Mouse (Mus musculus) MEL (cell line): ENCODE results near the gene Zmynd10. TPM values are rescaled to one million over a fixed set of nuclear protein-coding genes. Genes with fewer than 3 reads are reported as not detected.

Experiments used
- DNase-seq: peaks from one replicate; pipeline ENCODE4 v3.0.0; 2011; ENCODE audit warnings: low read depth, low spot score
- H3K27ac ChIP-seq: 2 replicates; pipeline ENCODE4 v1.5.1; 2012; ENCODE audit warnings: low read depth, mild to moderate bottlenecking, control low read depth, low read length, moderate library complexity; ENCODE audit not compliant: control insufficient read depth
- H3K27me3 ChIP-seq, 2 experiments: fragments of 150-350 bp in 1 of 2; sonication (generic) in 1 of 2; 2 replicates each; pipeline ENCODE4 v1.6.1; 2012; ENCODE audit warnings: low read length in 2 of 2, mild to moderate bottlenecking in 2 of 2, improper control_type of control experiment in 1 of 2, moderate library complexity in 1 of 2; ENCODE audit not compliant: insufficient read depth in 2 of 2, control insufficient read depth in 1 of 2
- H3K36me3 ChIP-seq, 2 experiments: 2 replicates each; pipeline ENCODE4 v1.6.1; 2012 to 2014; ENCODE audit warnings: low read length in 2 of 2, improper control_type of control experiment in 1 of 2, inconsistent platforms in 1 of 2, mild to moderate bottlenecking in 1 of 2; ENCODE audit not compliant: insufficient read depth in 2 of 2, control insufficient read depth in 1 of 2
- H3K4me1 ChIP-seq, 2 experiments: fragments of 150-350 bp in 1 of 2; sonication (generic) in 1 of 2; 2 replicates each; pipeline ENCODE4 v1.6.1; 2012; ENCODE audit warnings: low read length in 2 of 2, improper control_type of control experiment in 1 of 2, mild to moderate bottlenecking in 1 of 2; ENCODE audit not compliant: insufficient read depth in 2 of 2, control insufficient read depth in 1 of 2
- H3K4me3 ChIP-seq, 2 experiments: fragments of 150-350 bp in 1 of 2; sonication (generic) in 1 of 2; 2 replicates each; pipeline ENCODE4 v1.5.1; 2012; ENCODE audit warnings: low read depth in 2 of 2, low read length in 2 of 2, mild to moderate bottlenecking in 2 of 2, moderate library complexity in 2 of 2, control low read depth in 1 of 2, improper control_type of control experiment in 1 of 2; ENCODE audit not compliant: control insufficient read depth in 1 of 2, insufficient read depth in 1 of 2
- H3K79me2 ChIP-seq: 2 replicates; pipeline ENCODE4 v1.6.1; 2012; ENCODE audit warnings: mild to moderate bottlenecking, low read length, moderate library complexity; ENCODE audit not compliant: control insufficient read depth, poor library complexity, insufficient read depth
- H3K9ac ChIP-seq: 2 replicates; pipeline ENCODE4 v1.6.1; 2012; ENCODE audit warnings: low read depth, mild to moderate bottlenecking, control low read depth, low read length, moderate library complexity; ENCODE audit not compliant: control insufficient read depth, poor library complexity, severe bottlenecking
- H3K9me3 ChIP-seq: fragments of 150-350 bp; sonication (generic); replicated peaks from 2 replicates; pipeline ENCODE4 v1.6.1; 2012; ENCODE audit warnings: mild to moderate bottlenecking, low read length, improper control_type of control experiment, moderate library complexity; ENCODE audit not compliant: insufficient read depth
- CHD1 ChIP-seq: IDR thresholded peaks from 2 replicates; pipeline ENCODE4 v1.6.1; 2012; ENCODE audit warnings: low read depth, mild to moderate bottlenecking, inconsistent platforms, low read length, improper control_type of control experiment
- ELF1 ChIP-seq: IDR thresholded peaks from 2 replicates; pipeline ENCODE4 v1.6.1; 2014; ENCODE audit warnings: low read depth, mild to moderate bottlenecking, inconsistent platforms, low read length, improper control_type of control experiment, moderate library complexity
- EP300 ChIP-seq, 2 experiments: IDR thresholded peaks; 2 replicates each; pipeline ENCODE4 v1.6.1; 2011; ENCODE audit warnings: improper control_type of control experiment in 2 of 2, low read length in 2 of 2, low read depth in 1 of 2, mild to moderate bottlenecking in 1 of 2
- ETS1 ChIP-seq: IDR thresholded peaks from 2 replicates; pipeline ENCODE4 v1.6.1; 2012; ENCODE audit warnings: low read depth, mild to moderate bottlenecking, inconsistent platforms, low read length, improper control_type of control experiment, moderate library complexity
- GABPA ChIP-seq: IDR thresholded peaks from 2 replicates; pipeline ENCODE4 v1.6.1; 2012; ENCODE audit warnings: low read depth, mild to moderate bottlenecking, inconsistent platforms, low read length, improper control_type of control experiment, moderate library complexity
- JUND ChIP-seq: IDR thresholded peaks from 2 replicates; pipeline ENCODE4 v1.6.1; 2011; ENCODE audit warnings: low read depth, mild to moderate bottlenecking, improper control_type of control experiment, low read length
- MAFK ChIP-seq: IDR thresholded peaks from 2 replicates; pipeline ENCODE4 v1.6.1; 2011; ENCODE audit warnings: low read depth, mild to moderate bottlenecking, low read length, improper control_type of control experiment, borderline replicate concordance
- MAX ChIP-seq: IDR thresholded peaks from 2 replicates; pipeline ENCODE4 v1.6.1; 2011; ENCODE audit warnings: low read length, improper control_type of control experiment
- MAZ ChIP-seq: IDR thresholded peaks from 2 replicates; pipeline ENCODE4 v1.6.1; 2012; ENCODE audit warnings: low read depth, mild to moderate bottlenecking, inconsistent platforms, low read length, improper control_type of control experiment
- MXI1 ChIP-seq: IDR thresholded peaks from 2 replicates; pipeline ENCODE4 v1.6.1; 2011; ENCODE audit warnings: mild to moderate bottlenecking, low read depth, low read length, improper control_type of control experiment
- POLR2AphosphoS2 ChIP-seq: IDR thresholded peaks from 2 replicates; pipeline ENCODE4 v1.6.1; 2011; ENCODE audit warnings: low read length, improper control_type of control experiment
- POLR2AphosphoS5 ChIP-seq: IDR thresholded peaks from 2 replicates; pipeline ENCODE4 v1.6.1; 2012; ENCODE audit warnings: low read depth, borderline replicate concordance, mild to moderate bottlenecking, inconsistent platforms, low read length, moderate library complexity, mixed read lengths
- RCOR1 ChIP-seq: IDR thresholded peaks from 2 replicates; pipeline ENCODE4 v1.6.1; 2012; ENCODE audit warnings: low read depth, mild to moderate bottlenecking, inconsistent platforms, low read length, improper control_type of control experiment
- TCF12 ChIP-seq: IDR thresholded peaks from 2 replicates; pipeline ENCODE4 v1.6.1; 2014; ENCODE audit warnings: low read depth, mild to moderate bottlenecking, inconsistent platforms, low read length, improper control_type of control experiment, moderate library complexity
- UBTF ChIP-seq: IDR thresholded peaks from 2 replicates; pipeline ENCODE4 v1.6.1; 2012; ENCODE audit warnings: low read depth, mild to moderate bottlenecking, inconsistent platforms, low read length, improper control_type of control experiment, moderate library complexity, borderline replicate concordance; ENCODE audit not compliant: insufficient read depth
- USF1 ChIP-seq: IDR thresholded peaks from 2 replicates; pipeline ENCODE4 v1.6.1; 2014; ENCODE audit warnings: low read depth, mild to moderate bottlenecking, inconsistent platforms, low read length, improper control_type of control experiment, moderate library complexity
- USF2 ChIP-seq, 2 experiments: IDR thresholded peaks; 2 replicates each; pipeline ENCODE4 v1.6.1; 2011 to 2012; ENCODE audit warnings: improper control_type of control experiment in 2 of 2, low read length in 2 of 2, borderline replicate concordance in 1 of 2, inconsistent platforms in 1 of 2, low read depth in 1 of 2, mild to moderate bottlenecking in 1 of 2; ENCODE audit not compliant: insufficient read depth in 1 of 2
- ZNF384 ChIP-seq: IDR thresholded peaks from 2 replicates; pipeline ENCODE4 v1.6.1; 2012; ENCODE audit warnings: low read depth, mild to moderate bottlenecking, inconsistent platforms, low read length, improper control_type of control experiment
- polyA plus RNA-seq, 2 experiments: library from polyadenylated mRNA; stranded (reverse) in 1 of 2; unstranded in 1 of 2; fragments of >175 nt in 1 of 2; fragments of >200 nt in 1 of 2; gene quantifications; 2 replicates each; pipeline versions ENCODE4 v1.2.1 to v1.2.4; 2012; ENCODE audit warnings: low replicate concordance in 2 of 2, low read depth in 1 of 2; ENCODE audit not compliant: insufficient read length in 2 of 2, insufficient read depth in 1 of 2, missing spikeins in 1 of 2
- total RNA-seq: library from RNA; depleted of rRNA; stranded (reverse); fragments of 300-350 nt; gene quantifications from 2 replicates; pipeline ENCODE4 v1.2.3, GENCODE M21; 2012

The Zmynd10 gene
- total and polyA plus RNA-seq, 3 experiments: 0.31 to 0.85 TPM; not detected in 1

DNA sequence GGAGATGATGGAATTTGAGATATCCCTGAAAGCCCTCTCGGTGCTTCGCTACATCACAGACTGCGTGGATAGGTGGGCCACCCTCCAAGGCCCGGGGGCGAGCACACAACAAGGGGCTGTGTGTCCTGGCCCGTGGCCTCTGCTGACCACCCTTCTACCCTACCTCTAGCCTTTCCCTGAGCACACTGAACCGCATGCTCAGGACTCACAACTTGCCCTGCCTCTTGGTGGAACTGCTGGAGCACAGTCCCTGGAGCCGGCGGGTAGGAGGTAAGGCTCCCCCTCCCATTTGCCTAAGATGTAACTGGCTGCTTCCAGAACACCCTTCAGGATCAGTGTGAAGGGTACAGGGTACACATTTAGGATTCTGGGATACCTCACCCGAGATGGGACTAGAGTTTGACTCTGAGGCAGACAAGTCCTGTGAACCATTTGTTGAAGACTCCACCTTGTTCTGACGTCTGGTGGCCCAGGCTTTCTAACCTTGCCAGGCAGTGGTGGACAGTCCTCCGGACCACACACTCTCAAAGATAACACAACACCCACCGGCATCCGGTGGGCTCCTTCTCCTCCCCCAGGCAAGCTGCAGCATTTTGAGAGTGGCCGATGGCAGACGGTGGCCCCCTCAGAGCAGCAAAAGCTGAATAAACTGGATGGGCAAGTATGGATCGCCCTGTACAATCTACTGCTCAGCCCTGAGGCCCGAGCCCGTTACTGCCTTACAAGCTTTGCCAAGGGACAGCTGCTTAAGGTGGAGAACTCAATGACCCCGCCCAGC is 2.4 kb downstream of the Zmynd10 start:
- Histone ChIP-seq H3K27ac (no peak overlapping the region), H3K36me3 (peaks cover 0 to 14% of the 10 kb centered on the region in 2 experiments; a peak in 2 of 4 replicates)
- TF ChIP-seq JUND (no peak), POLR2AphosphoS2 (no peak), POLR2AphosphoS5 (no peak), MAZ (no peak)
- TF ChIP-seq, all 39 proteins: peak for 0
- no peak overlapping the region for H3K4me3 ChIP-seq
- H3K79me2 ChIP-seq: peaks cover 7% of the 10 kb centered on the region
- DNase-seq: no peak
- no peaks in the 10 kb centered on the region for H3K27me3 ChIP-seq
- H3K9me3 ChIP-seq: no peaks in the 10 kb centered on the region
- no peak overlapping the region for H3K9ac ChIP-seq
- peaks cover 10 to 25% of the 10 kb centered on the region in 2 experiments for H3K4me1 ChIP-seq

DNA sequence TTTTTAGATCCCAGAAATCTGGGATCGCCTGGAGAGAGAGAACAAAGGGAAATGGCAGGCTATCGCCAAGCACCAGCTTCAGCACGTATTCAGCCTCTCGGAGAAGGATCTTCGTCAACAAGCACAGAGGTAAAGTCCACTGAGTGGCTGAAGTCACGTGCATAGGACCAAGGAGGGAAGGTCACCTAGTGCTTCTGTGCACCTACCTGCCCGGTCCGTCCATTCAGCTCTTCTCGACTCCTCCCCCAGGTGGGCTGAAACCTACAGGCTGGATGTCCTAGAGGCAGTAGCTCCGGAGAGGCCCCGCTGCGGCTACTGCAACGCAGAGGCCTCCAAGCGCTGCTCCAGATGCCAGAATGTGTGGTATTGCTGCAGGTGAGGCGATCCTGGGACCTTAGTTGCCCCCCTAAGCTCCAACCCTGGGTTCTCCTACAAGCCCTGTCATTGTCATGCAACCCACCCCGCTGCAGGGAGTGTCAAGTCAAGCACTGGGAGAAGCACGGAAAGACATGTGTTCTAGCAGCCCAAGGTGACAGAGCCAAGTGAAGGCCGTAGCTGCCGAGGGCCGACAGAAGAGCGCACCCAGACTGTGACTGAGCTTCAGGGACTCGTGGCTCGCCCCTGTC is 3.5 kb downstream of the Zmynd10 start:
- H3K9ac ChIP-seq: peak overlapping the region; percentile 67
- no peak for DNase-seq
- no peak for TF ChIP-seq POLR2AphosphoS2
- no peak for TF ChIP-seq GABPA
- TF ChIP-seq UBTF: no peak
- peak; percentile 53; the same call in 1 of the 2 replicates for TF ChIP-seq MAX
- no peak for TF ChIP-seq EP300 (IDR thresholded peaks at IDR 0.05; ENCODE audit: low read depth in 1 of 2, low read length in 2 of 2)
- TF ChIP-seq, all 39 proteins: peak for 1
- Histone ChIP-seq H3K36me3 (peaks cover 0 to 15% of the 10 kb centered on the region in 2 experiments; a peak in 2 of 4 replicates), H3K4me3 (peak overlapping the region; percentile 47 to 55; a peak in 3 of 4 replicates), H3K9me3 (no peaks in the 10 kb centered on the region), H3K27ac (no peak overlapping the region), H3K79me2 (peaks cover 18% of the 10 kb centered on the region), H3K4me1 (peaks cover 10 to 25% of the 10 kb centered on the region in 2 experiments), H3K27me3 (no peaks in the 10 kb centered on the region)

- DNase-seq: peak; percentile 80
- Histone ChIP-seq H3K9me3 (no peaks in the 10 kb centered on the region), H3K79me2 (peaks cover 25% of the 10 kb centered on the region), H3K4me1 (peaks cover 10 to 29% of the 10 kb centered on the region in 2 experiments), H3K4me3 (peak within 1 kb of the TSS; percentile 47 to 55), H3K9ac (peak within 1 kb of the TSS; percentile 67), H3K27ac (peak within 1 kb of the TSS; percentile 11; the same call in 1 of the 2 replicates), H3K36me3 (peaks cover 0 to 22% of the 10 kb centered on the region in 2 experiments; a peak in 2 of 4 replicates), H3K27me3 (no peaks in the 10 kb centered on the region)
- TF ChIP-seq MXI1 (peak; percentile 66), POLR2AphosphoS5 (no peak), RCOR1 (no peak), POLR2AphosphoS2 (no peak), ETS1 (peak; percentile 72; the same call in 1 of the 2 replicates), GABPA (no peak), ELF1 (peak; percentile 32; the same call in 1 of the 2 replicates), USF2 (IDR thresholded peaks at IDR 0.05; ENCODE audit: borderline replicate concordance in 1 of 2, insufficient read depth in 1 of 2, low read depth in 1 of 2, low read length in 2 of 2) (no peak), USF1 (no peak), CHD1 (no peak), MAX (peak; percentile 74), MAZ (no peak), TCF12 (no peak), MAFK (no peak), ZNF384 (no peak), UBTF (0 out of 2 replicates have a peak, but pooled peaks have one; percentile 35)
Observed at GRCm38 (mm10) chr9:107551117-107551889, 4.2 kb downstream of the Zmynd10 start, which contains the start of gene Rassf1. Gene Rassf1, plus strand, starts transcription at chr9:107551555.
